Mouse (Mus musculus): Measurements from ENCODE around the gene Padi4.

- TF ChIP-seq CTCF (IDR thresholded peaks at IDR 0.05; ENCODE audit: extremely low read depth, insufficient read length, insufficient replicate concordance, low read depth, low read length), result no peak
- no peak for TF ChIP-seq POLR2A (IDR thresholded peaks at IDR 0.05; ENCODE audit: low read depth, low read length)
Observed at GRCm38 (mm10) chr4:140747978-140748377, 26.1 kb downstream of the Padi4 start.
